Mouse (Mus musculus) embryonic facial prominence, embryonic 12.5 days (tissue): ENCODE data around the gene AI854703. TPM values are rescaled to one million over a fixed set of nuclear protein-coding genes. Genes with fewer than 3 reads are reported as not detected.
A peak's percentile ranks its signal among the peaks of the same experiment; 100 is the strongest.

Experiments used
- ATAC-seq: fragments of 200-750 bp; cut with Nextera tagmentation; 2 replicates; pipeline ENCODE4 v1.8.0; 2017; ENCODE audit not compliant: insufficient number of reproducible peaks, insufficient read depth, low FRiP score, low TSS enrichment
- H3K27ac ChIP-seq: fragments of 300-500 bp; sonication (generic); 2 replicates; pipeline ENCODE4 v1.5.1; 2016; ENCODE audit warnings: mild to moderate bottlenecking
- H3K27me3 ChIP-seq: fragments of 300-500 bp; sonication (generic); 2 replicates; pipeline ENCODE4 v1.6.1; 2016; ENCODE audit warnings: mild to moderate bottlenecking, moderate library complexity
- H3K36me3 ChIP-seq: fragments of 300-500 bp; sonication (generic); 2 replicates; pipeline ENCODE4 v1.6.1; 2016; ENCODE audit warnings: mild to moderate bottlenecking
- H3K4me1 ChIP-seq: fragments of 300-500 bp; sonication (generic); 2 replicates; pipeline ENCODE4 v1.6.1; 2016
- H3K4me2 ChIP-seq: fragments of 300-500 bp; sonication (generic); replicated peaks from 2 replicates; pipeline ENCODE4 v1.6.1; 2016; ENCODE audit warnings: mild to moderate bottlenecking, moderate library complexity
- H3K4me3 ChIP-seq: fragments of 300-500 bp; sonication (generic); 2 replicates; pipeline ENCODE4 v1.5.1; 2016; ENCODE audit warnings: mild to moderate bottlenecking
- H3K9ac ChIP-seq: fragments of 300-500 bp; sonication (generic); 2 replicates; pipeline ENCODE4 v1.6.1; 2016; ENCODE audit warnings: mild to moderate bottlenecking, moderate library complexity
- H3K9me3 ChIP-seq: fragments of 300-500 bp; sonication (generic); 2 replicates; pipeline ENCODE4 v1.6.1; 2016; ENCODE audit warnings: mild to moderate bottlenecking, moderate library complexity
- WGBS: fragments of 180-500 bp; shearing (Covaris S2); methylation state at CpG from one replicate; pipeline ENCODE4 v1.1.7; 2016; 5-methylcytosine and 5-hydroxymethylcytosine counted together
- polyA plus RNA-seq: library from polyadenylated mRNA; unstranded; fragments of >200 nt; fragmentation: Nextera tagmentation; extraction: Ambion mirVana; gene quantifications from 2 replicates; pipeline ENCODE4 v1.2.1, GENCODE M21; 2016

The AI854703 gene
- polyA plus RNA-seq, 1 experiment from 2014 or later = 2.0 TPM

DNA sequence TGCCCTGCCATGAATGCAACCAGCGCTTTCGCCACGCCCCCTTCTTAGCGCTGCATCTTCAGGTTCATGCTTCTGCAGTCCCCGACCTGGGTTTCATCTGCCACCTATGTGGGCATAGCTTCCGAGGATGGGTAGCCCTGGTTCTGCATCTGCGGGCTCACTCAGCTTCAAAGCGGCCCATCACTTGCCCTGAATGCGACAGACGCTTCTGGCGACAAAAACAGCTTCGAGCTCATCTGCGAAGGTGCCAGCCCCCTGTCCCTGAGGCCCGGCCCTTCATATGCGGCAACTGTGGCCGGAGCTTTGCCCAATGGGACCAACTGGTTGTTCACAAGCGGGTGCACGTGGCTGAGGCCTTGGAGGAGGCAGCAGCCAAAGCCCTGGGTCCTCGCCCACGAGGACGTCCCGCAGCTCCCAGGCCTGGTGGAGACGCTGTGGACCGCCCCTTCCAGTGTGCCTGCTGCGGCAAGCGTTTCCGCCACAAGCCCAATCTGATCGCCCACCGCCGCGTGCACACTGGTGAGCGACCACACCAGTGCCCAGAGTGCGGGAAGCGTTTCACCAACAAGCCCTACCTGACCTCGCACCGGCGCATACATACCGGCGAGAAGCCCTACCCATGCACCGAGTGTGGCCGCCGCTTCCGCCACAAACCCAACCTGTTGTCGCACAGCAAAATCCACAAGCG is 29.9 kb upstream of the AI854703 start:
- Histone ChIP-seq H3K4me1 (peaks cover 15% of the 10 kb centered on the region), H3K36me3 (peaks cover 44% of the 10 kb centered on the region), H3K4me3 (no peak overlapping the region), H3K27me3 (no peaks in the 10 kb centered on the region), H3K27ac (no peak overlapping the region), H3K9ac (no peak overlapping the region), H3K9me3 (peaks cover 29% of the 10 kb centered on the region), H3K4me2 (no peak overlapping the region)
- ATAC-seq = no peak
- 96% methylated on average over 45 of the region's 45 CpGs for WGBS

DNA sequence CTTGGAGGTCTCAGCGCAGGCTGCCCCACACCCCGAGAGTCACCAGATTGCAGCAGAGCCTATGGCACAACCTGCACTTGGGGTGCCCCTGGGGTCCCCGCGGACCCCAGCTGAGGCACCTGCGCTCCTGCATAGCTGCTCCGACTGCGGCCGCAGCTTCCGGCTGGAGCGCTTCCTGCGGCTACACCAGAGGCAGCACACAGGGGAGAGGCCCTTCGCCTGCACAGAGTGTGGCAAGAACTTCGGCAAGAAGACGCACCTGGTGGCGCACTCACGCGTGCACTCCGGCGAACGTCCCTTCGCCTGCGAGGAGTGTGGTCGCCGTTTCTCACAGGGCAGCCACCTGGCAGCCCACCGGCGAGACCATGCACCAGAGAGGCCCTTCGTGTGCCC is 29.3 kb upstream of the AI854703 start:
- no peak overlapping the region for H3K27ac ChIP-seq
- H3K4me2 ChIP-seq = no peak overlapping the region
- peaks cover 15% of the 10 kb centered on the region for H3K4me1 ChIP-seq
- no peaks in the 10 kb centered on the region for H3K27me3 ChIP-seq
- H3K9me3 ChIP-seq = peaks cover 29% of the 10 kb centered on the region
- WGBS = 96% methylated on average over 27 of the region's 27 CpGs
- ATAC-seq = no peak
- no peak overlapping the region for H3K9ac ChIP-seq
- H3K4me3 ChIP-seq = no peak overlapping the region
- peaks cover 44% of the 10 kb centered on the region for H3K36me3 ChIP-seq

DNA sequence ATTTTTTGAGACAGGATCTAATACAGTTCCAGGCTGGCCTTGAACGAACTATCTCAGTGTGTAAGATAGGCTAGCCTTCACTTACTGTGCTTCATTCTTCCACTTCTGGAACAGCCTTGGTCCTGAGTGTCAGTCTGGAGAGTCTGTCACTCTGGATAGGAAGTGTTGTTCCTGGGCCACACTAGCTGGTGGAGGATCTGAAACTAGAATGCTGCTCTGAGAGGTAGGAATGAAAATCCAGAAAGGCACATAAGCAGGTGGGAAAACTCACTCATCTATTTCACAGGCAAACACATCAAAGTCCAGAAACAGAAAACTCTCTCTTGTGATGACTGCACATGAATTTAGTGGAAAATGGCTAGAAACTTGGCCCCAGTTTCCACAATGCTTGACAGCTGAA is 26.0 kb upstream of the AI854703 start:
- Histone ChIP-seq H3K36me3 (peaks cover 47% of the 10 kb centered on the region), H3K27ac (no peak overlapping the region), H3K27me3 (no peaks in the 10 kb centered on the region), H3K4me1 (peaks cover 5% of the 10 kb centered on the region; the same call in 1 of the 2 replicates), H3K9ac (no peak overlapping the region), H3K4me2 (no peak overlapping the region), H3K4me3 (no peak overlapping the region), H3K9me3 (peaks cover 29% of the 10 kb centered on the region)
- ATAC-seq = no peak
- 86% methylated on average over 1 of the region's 1 CpGs for WGBS

DNA sequence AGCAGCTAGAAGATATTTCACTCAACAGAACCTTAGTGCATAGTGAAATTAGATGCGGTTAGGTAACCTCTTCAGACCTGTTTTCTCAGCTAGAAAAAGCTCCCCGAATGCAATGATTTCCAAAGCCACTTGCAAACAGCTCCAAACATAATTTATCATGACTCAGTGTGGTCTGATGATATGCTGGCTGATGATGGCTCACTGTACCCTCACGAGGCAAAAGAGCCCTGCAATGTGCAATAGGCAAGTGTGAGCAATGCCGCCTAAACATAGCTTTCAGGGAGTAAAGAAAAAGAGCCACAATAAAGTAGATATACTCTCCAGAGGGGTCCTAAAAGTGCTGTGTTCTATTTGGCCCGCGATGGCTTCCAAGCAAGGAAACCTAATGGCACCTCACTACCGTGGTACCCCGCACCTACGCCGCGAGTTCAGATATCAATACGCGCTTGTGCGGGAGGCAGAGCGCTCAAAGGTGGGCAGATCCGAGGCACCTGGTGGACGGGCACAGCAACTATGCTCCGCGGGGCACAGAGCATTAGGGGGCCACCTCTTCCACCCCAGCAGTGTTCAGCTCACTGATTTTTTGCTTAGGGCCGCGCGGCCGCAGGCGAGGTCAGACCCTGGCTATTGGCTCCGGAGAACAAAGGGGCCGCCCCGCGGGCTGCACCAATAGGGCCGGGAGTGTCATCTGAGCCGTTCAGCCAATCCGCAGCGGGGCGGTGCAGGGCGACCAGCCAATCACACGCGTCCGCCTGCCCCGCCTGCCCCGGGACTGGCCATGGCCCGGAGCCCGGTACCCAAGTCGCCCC is 25.1 kb upstream of the AI854703 start, which contains the start of gene Zfp775:
Zfp775 (plus strand) TSS at position 793 of the 809 bp plus-strand sequence.
- Histone ChIP-seq H3K9ac (peak within 1 kb of the TSS; percentile 72), H3K36me3 (peaks cover 38% of the 10 kb centered on the region), H3K9me3 (peaks cover 21% of the 10 kb centered on the region), H3K4me1 (peaks cover 5% of the 10 kb centered on the region; the same call in 1 of the 2 replicates), H3K4me2 (peak within 1 kb of the TSS; percentile 81), H3K4me3 (peak within 1 kb of the TSS; percentile 60), H3K27me3 (no peaks in the 10 kb centered on the region), H3K27ac (peak within 1 kb of the TSS; percentile 71)
- 6% methylated on average over 42 of the region's 42 CpGs for WGBS
- ATAC-seq = peak; percentile 98

DNA sequence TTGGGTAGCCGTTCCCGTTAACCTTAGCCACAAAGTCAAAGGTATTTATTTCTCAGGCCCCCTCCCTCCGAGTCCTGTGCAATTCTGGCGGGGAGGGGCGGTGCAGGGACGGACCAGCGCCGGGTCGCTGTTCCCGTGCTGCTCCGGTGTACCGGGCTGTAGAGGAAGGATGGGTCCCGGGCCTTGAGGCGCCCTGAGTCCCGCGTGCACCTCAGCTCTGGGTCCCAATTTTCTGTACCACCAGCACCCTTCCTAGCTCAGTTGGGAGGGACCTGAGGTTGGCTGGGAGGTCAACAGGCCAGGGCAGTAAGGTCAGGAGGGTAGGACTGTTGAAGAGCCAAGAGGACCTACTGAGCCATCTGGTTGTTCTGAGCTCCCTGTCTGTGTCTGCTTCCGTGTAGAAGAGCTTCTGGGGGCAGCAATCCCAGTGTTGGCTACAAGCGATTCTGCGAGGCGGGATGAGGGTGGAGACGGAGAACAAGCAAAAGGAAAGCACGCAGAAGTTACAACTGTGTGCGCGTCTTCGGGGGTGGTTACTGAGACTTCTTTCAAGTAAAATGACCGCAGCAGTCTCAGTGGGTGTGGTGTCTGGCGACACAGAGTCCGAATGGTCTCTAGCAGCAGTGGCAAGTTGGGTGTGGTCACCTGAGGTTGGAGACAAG is 24.4 kb upstream of the AI854703 start:
- peaks cover 14% of the 10 kb centered on the region for H3K9me3 ChIP-seq
- H3K36me3 ChIP-seq = peaks cover 31% of the 10 kb centered on the region
- H3K4me2 ChIP-seq = peak overlapping the region; percentile 81
- peak overlapping the region; percentile 52 for H3K27ac ChIP-seq
- 4% methylated on average over 28 of the region's 28 CpGs for WGBS
- H3K27me3 ChIP-seq = no peaks in the 10 kb centered on the region
- peak overlapping the region; percentile 60 for H3K4me3 ChIP-seq
- peaks cover 5% of the 10 kb centered on the region; the same call in 1 of the 2 replicates for H3K4me1 ChIP-seq
- ATAC-seq = peak; percentile 73
- H3K9ac ChIP-seq = peak overlapping the region; percentile 72

DNA sequence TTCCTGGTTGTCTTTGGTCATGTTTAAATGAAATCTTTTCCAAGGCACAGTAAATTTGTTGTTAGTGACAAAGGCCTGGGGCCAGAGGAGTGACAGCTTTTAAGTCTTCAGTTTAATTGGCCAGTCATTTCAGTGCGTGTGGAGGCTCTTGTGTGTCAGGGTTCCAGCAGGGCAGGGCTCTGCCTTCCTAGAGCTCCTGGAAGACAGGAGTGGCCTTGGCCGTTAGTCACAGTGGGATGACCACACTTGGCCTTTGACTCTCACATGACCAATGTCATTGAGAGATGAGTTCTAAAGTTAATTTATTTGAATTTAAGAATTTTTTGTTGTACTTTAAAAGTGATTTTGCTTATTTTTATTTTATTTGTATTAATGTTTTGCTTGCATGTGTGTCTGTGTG is 18.4 kb upstream of the AI854703 start:
- Histone ChIP-seq H3K36me3 (0 out of 2 replicates have a peak, but pooled peaks cover 6% of the 10 kb centered on the region), H3K27ac (no peak overlapping the region), H3K9ac (no peak overlapping the region), H3K4me1 (no peaks in the 10 kb centered on the region), H3K4me3 (no peak overlapping the region), H3K9me3 (no peaks in the 10 kb centered on the region), H3K27me3 (no peaks in the 10 kb centered on the region), H3K4me2 (no peak overlapping the region)
- 64% methylated on average over 2 of the region's 2 CpGs for WGBS
- ATAC-seq = no peak

DNA sequence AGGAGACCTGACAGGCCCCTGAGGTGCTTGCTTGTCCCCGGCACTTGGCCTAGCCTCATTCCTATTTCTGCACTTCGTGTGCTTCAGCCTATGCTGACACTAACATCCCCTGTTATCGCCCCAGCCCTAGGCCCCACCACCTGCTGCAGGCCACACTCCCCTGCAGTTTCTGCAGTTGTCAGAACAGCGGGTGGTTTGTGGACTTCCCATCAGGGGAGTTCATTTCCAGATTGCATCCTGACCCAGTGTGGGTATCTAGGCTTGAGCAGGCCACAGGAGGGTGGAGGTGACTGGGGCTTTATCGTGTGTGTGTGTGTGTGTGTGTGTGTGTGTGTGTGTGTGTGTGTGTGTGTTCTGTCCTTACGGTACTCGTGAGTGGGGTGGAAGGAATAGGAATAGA is 17.1 kb upstream of the AI854703 start:
- Histone ChIP-seq H3K27me3 (no peaks in the 10 kb centered on the region), H3K4me3 (no peak overlapping the region), H3K9ac (no peak overlapping the region), H3K36me3 (peaks cover 16% of the 10 kb centered on the region), H3K4me1 (no peaks in the 10 kb centered on the region), H3K4me2 (no peak overlapping the region), H3K9me3 (no peaks in the 10 kb centered on the region), H3K27ac (no peak overlapping the region)
- WGBS = 71% methylated on average over 7 of the region's 7 CpGs
- no peak for ATAC-seq

DNA sequence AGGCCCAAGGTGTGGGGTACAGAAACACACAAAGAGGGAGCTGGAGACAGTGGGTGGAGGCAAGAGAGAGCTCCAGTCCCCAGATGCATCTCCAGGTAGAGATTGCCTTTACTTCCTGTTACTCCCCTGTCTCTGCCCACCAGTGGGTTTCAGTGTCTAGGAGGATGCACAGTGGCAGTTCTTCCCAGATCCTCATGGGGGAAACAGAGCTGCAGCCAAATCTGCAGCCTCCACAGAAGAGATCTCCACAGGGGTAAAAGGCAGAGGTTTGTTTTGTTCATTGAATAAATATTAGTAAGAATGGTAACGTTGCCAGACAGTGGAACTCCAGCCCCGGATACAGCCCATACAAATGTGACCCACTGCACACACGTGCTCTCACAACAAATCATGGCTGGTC is 15.9 kb upstream of the AI854703 start:
- H3K27ac ChIP-seq = no peak overlapping the region
- H3K4me2 ChIP-seq = no peak overlapping the region
- H3K9me3 ChIP-seq = no peaks in the 10 kb centered on the region
- no peak overlapping the region for H3K9ac ChIP-seq
- H3K27me3 ChIP-seq = no peaks in the 10 kb centered on the region
- WGBS = 79% methylated on average over 3 of the region's 3 CpGs
- H3K4me1 ChIP-seq = no peaks in the 10 kb centered on the region
- no peak for ATAC-seq
- no peak overlapping the region for H3K4me3 ChIP-seq
- peaks cover 12% of the 10 kb centered on the region for H3K36me3 ChIP-seq

DNA sequence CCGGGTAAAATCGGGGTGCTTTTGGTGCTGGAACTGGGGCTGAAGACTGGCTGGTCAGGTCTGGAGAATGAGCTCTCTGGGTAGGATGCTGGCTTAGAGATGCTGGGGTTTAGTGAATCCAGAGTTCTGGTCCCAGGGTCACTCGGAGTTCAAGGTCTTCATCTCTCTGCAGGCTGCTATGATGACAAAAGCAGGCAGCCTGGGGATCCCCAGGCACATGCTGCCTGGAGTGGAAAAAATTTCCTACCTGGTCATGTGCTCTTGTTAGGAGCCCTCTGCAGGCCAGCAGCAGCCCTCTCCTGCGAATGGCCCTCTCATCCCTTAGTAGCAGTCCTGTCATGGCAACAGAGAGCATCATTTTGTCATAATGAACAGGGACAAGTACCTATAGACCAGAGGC is 13.1 kb upstream of the AI854703 start:
- H3K36me3 ChIP-seq = peaks cover 14% of the 10 kb centered on the region
- no peaks in the 10 kb centered on the region for H3K9me3 ChIP-seq
- H3K4me3 ChIP-seq = no peak overlapping the region
- no peak overlapping the region for H3K9ac ChIP-seq
- ATAC-seq = no peak
- no peaks in the 10 kb centered on the region for H3K4me1 ChIP-seq
- H3K27ac ChIP-seq = no peak overlapping the region
- no peak overlapping the region for H3K4me2 ChIP-seq
- no peaks in the 10 kb centered on the region for H3K27me3 ChIP-seq
- WGBS = 90% methylated on average over 4 of the region's 4 CpGs

DNA sequence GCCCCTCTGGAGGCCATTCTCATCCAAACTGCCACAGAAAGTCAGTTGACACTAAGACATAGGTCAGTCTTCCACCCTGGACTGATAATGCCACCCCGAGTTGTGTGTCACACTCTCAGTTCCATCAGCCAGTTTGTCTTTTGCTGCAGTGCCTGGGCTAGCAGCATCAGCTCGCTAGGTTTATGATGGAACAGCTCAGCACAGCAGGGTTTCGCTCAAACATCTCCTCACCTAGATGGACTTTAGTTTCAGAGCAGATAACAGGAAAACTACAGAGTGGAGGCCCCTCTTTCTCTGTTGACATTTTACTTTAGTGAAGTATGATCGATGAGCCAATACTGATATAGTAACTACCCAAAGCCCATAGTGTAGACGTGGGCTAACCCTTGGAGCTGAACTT is 11.8 kb upstream of the AI854703 start:
- Histone ChIP-seq H3K4me3 (no peak overlapping the region), H3K9ac (no peak overlapping the region), H3K27me3 (no peaks in the 10 kb centered on the region), H3K4me2 (no peak overlapping the region), H3K4me1 (no peaks in the 10 kb centered on the region), H3K9me3 (no peaks in the 10 kb centered on the region), H3K36me3 (peaks cover 22% of the 10 kb centered on the region), H3K27ac (no peak overlapping the region)
- WGBS = 89% methylated on average over 5 of the region's 5 CpGs
- no peak for ATAC-seq

DNA sequence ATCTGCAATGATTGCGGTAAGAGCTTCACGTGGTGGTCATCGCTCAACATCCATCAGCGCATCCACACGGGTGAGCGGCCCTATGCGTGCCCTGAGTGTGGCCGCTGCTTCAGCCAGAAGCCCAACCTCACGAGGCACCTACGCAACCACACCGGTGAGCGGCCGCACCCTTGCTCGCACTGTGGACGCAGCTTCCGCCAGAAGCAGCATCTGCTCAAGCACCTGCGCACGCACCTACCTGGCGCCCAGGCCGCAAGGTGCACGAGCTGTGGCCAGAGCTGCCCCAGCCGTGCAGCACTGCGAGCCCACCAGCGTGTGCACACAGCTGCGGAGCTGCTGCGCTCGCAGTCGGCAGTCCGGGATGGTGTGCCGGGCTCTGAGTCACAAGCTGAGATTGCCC is 6.5 kb upstream of the AI854703 start:
- peaks cover 31% of the 10 kb centered on the region for H3K36me3 ChIP-seq
- no peaks in the 10 kb centered on the region for H3K27me3 ChIP-seq
- H3K4me1 ChIP-seq = no peaks in the 10 kb centered on the region
- WGBS = 94% methylated on average over 30 of the region's 30 CpGs
- no peaks in the 10 kb centered on the region for H3K9me3 ChIP-seq
- no peak overlapping the region for H3K27ac ChIP-seq
- no peak for ATAC-seq
- no peak overlapping the region for H3K4me2 ChIP-seq
- no peak overlapping the region for H3K4me3 ChIP-seq
- no peak overlapping the region for H3K9ac ChIP-seq
